Mouse (Mus musculus): ENCODE data around the gene Twist1. TPM values are rescaled to one million over a fixed set of nuclear protein-coding genes. Genes with fewer than 3 reads are reported as not detected.

The Twist1 gene
- not detected for total RNA-seq (2023)

DNA sequence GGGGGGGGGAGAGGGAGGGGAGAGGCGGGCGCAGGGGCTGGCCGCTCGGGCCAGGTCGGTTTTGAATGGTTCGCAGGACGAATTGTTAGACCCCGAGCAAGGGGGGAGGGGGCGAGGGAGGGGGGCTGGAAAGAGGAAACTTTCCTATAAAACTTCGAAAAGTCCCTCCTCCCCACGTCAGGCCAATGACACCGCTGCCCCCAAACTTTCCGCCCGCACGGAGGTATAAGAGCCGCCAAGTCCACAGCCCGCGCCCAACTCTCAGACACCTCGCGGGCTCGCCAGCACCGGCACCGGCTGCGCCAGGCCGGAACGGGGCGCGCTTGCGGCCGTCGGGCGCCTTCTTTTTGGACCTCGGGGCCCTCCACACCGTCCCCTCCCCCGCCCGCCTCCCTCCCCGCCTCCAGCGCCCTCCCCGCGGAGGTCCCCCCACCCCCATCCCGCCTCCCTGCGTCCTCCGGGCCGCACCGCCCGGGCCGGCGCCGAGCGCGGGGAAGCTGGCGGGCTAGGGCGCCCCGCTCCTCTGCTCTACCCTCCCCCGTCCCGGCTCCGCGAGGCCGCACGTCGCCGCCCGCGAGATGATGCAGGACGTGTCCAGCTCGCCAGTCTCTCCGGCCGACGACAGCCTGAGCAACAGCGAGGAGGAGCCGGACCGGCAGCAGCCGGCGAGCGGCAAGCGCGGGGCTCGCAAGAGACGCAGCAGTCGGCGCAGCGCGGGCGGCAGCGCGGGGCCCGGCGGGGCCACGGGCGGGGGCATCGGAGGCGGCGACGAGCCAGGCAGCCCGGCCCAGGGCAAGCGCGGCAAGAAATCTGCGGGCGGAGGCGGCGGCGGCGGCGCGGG lies at the start of gene Twist1:
Gene Twist1 (plus strand): TSS at position 272 of the 841 bp plus-strand sequence.

DNA sequence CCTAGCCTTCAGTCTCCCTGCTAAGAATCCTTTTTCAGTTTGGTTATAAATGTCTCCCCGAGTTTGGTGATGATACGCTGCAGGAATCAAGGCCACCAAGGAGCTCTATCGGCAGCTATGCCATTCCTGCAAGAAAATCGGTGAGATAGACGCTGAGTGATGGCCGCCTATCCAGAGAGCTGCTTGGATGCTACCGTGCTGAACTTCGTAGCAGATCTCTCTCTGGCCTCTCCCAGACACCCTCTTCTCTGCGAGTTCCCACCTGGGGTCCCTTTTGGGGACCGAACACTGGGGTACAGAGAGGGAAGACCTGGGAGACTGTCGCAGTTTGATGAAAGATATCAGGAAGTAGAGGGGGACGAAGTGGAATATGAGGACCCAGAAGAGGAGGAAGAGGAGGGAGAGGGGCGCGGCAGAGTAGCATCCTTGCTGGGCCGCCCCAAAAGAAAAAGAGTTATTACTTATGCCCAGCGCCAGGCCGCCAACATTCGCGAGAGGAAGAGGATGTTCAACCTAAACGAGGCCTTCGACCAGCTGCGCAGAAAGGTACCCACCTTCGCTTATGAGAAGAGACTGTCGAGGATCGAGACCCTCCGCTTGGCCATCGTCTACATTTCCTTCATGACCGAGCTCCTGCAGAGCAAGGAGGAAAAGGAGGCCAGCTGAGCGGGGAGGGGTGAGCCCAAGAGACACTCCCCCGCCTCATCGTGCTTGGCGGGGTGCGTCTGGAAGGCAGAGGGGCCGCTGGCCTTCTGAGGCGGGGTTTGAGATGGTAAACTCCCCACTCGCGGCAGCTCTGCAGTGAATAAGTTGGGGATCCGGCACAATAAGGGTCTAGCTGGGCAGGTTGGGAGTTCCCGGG lies 28.9 kb upstream of the Twist1 start, which contains the start of gene Ferd3l:
Gene Ferd3l (plus strand): TSS at position 95 of the 862 bp plus-strand sequence.

Other genes with a start within 250 kb of the Twist1 start
- gene Ferd3l, start 29.2 kb upstream of the Twist1 start, total RNA-seq (2023), result not detected

All from CD8-positive naive resting alpha-beta T cell, adult 57 days (primary cell).